Comparison of ENCODE assay signal across 14 mouse cellular contexts in genomic region chr4:140396548-140396947, GRCm38 (mm10).
"Had no signal": no experiment of that assay in that cellular context is flagged by ENCODE, and none has a peak within 500 bp of the region (broad histone marks: within the 10 kb centered on the region; RNA-seq: fewer than 3 reads in every experiment).

No protein-coding gene starts in this region.

- H3K9ac ChIP-seq: limb, embryonic 15.5 days; liver, embryonic 13.5 days; neural tube, embryonic 15.5 days had no signal

- ATAC-seq: lung, postnatal 0 days; midbrain, embryonic 16.5 days had no signal

- H3K36me3 ChIP-seq: limb, embryonic 15.5 days; liver, embryonic 13.5 days; midbrain, embryonic 10.5 days; neural tube, embryonic 15.5 days had no signal

- H3K9me3 ChIP-seq: limb, embryonic 15.5 days; liver, embryonic 13.5 days; midbrain, embryonic 10.5 days; neural tube, embryonic 15.5 days had no signal

- H3K27ac ChIP-seq: kidney, postnatal 0 days; layer of hippocampus, adult 2 months; limb, embryonic 15.5 days; liver, embryonic 13.5 days; midbrain, embryonic 10.5 days; neural tube, embryonic 15.5 days had no signal

- H3K4me1 ChIP-seq: limb, embryonic 15.5 days; liver, embryonic 13.5 days; neural tube, embryonic 15.5 days had no signal

- DNase-seq: kidney, adult 11 months; kidney, adult 9 months; kidney, postnatal 36 days; liver, embryonic 13.5 days; lung, adult 18-20 months; lung, postnatal 36 days; thymus, postnatal 36 days had no signal

- H3K4me3 ChIP-seq: layer of hippocampus, adult 2 months; limb, embryonic 15.5 days; liver, embryonic 13.5 days; midbrain, embryonic 10.5 days; neural tube, embryonic 15.5 days had no signal

- H3K27me3 ChIP-seq: limb, embryonic 15.5 days; liver, embryonic 13.5 days; neural tube, embryonic 15.5 days had no signal

- H3K4me2 ChIP-seq: limb, embryonic 15.5 days; liver, embryonic 13.5 days; neural tube, embryonic 15.5 days had no signal
